Comparison of ENCODE assay signal across 15 mouse cellular contexts in genomic region chrX:138500510-138500909, GRCm38 (mm10).
"Had no signal": no experiment of that assay in that cellular context is flagged by ENCODE, and none has a peak within 500 bp of the region (broad histone marks: within the 10 kb centered on the region; RNA-seq: fewer than 3 reads in every experiment).

No protein-coding gene starts in this region.

- H3K27me3 ChIP-seq: neural tube, embryonic 12.5 days; stomach, embryonic 15.5 days had no signal

- H3K4me3 ChIP-seq: neural tube, embryonic 12.5 days; stomach, embryonic 15.5 days had no signal

- H3K9ac ChIP-seq: neural tube, embryonic 12.5 days; stomach, embryonic 15.5 days had no signal

- H3K4me2 ChIP-seq: neural tube, embryonic 12.5 days; stomach, embryonic 15.5 days had no signal

- H3K36me3 ChIP-seq: neural tube, embryonic 12.5 days; stomach, embryonic 15.5 days had no signal

- H3K27ac ChIP-seq: neural tube, embryonic 12.5 days; stomach, embryonic 15.5 days; stomach, postnatal 0 days had no signal

- DNase-seq: retina, postnatal 1 day; right cerebral cortex, adult 18-20 months; right cerebral cortex, postnatal 14 days; right cerebral cortex, postnatal 25 days; right cerebral cortex, postnatal 4 days; spleen, adult 18-20 months; thymus, adult 18-20 months; thymus, adult 2 months; thymus, postnatal 14 days; thymus, postnatal 25 days; thymus, postnatal 36 days; thymus, postnatal 4 days had no signal

- H3K9me3 ChIP-seq: neural tube, embryonic 12.5 days; stomach, embryonic 15.5 days had no signal

- H3K4me1 ChIP-seq: neural tube, embryonic 12.5 days; stomach, embryonic 15.5 days had no signal
